Mouse (Mus musculus): ENCODE measurements around the gene Chsy1.
"Not testable (repeated sequence)": the region's sequence is repeated elsewhere in the genome, so short reads cannot be mapped to it uniquely, and the experiment has no call there.

The Chsy1 gene

GRCm38 (mm10) chr7:66170802-66171505 is 61.6 kb downstream of the Chsy1 start:
- no peak for DNase-seq (ENCODE audit: extremely low read depth, low read depth, low spot score)

- no peak for DNase-seq (ENCODE audit: extremely low read depth, low read depth, low spot score)
Measured at GRCm38 (mm10) chr7:66175738-66176137, 66.4 kb downstream of the Chsy1 start.

GRCm38 (mm10) chr7:66176256-66176655 is 66.9 kb downstream of the Chsy1 start:
- DNase-seq (ENCODE audit: extremely low read depth, low read depth, low spot score), result peak; percentile 33

- no peak for DNase-seq (ENCODE audit: extremely low read depth, low read depth, low spot score)
Measured at GRCm38 (mm10) chr7:66176929-66177328, 67.6 kb downstream of the Chsy1 start.

- no peak for DNase-seq (ENCODE audit: extremely low read depth, low read depth, low spot score)
Measured at GRCm38 (mm10) chr7:66178101-66178500, 68.8 kb downstream of the Chsy1 start.

- DNase-seq (ENCODE audit: extremely low read depth, low read depth, low spot score), result no peak
Measured at GRCm38 (mm10) chr7:66179120-66179581, 69.8 kb downstream of the Chsy1 start.

- no peak for DNase-seq (ENCODE audit: extremely low read depth, low read depth, low spot score)
Measured at GRCm38 (mm10) chr7:66179711-66180110, 70.4 kb downstream of the Chsy1 start.

- DNase-seq (ENCODE audit: extremely low read depth, low read depth, low spot score), result no peak
Measured at GRCm38 (mm10) chr7:66180260-66180659, 70.9 kb downstream of the Chsy1 start.

- DNase-seq (ENCODE audit: extremely low read depth, low read depth, low spot score), result no peak
Measured at GRCm38 (mm10) chr7:66180711-66181365, 71.5 kb downstream of the Chsy1 start.

GRCm38 (mm10) chr7:66182075-66182715 is 72.9 kb downstream of the Chsy1 start:
- DNase-seq (ENCODE audit: extremely low read depth, low read depth, low spot score), result no peak

GRCm38 (mm10) chr7:66183404-66183803 is 74.1 kb downstream of the Chsy1 start:
- no peak for DNase-seq (ENCODE audit: extremely low read depth, low read depth, low spot score)

GRCm38 (mm10) chr7:66184026-66184425 is 74.7 kb downstream of the Chsy1 start:
- DNase-seq (ENCODE audit: extremely low read depth, low read depth, low spot score), result no peak

GRCm38 (mm10) chr7:66185370-66185769 is 76.1 kb downstream of the Chsy1 start:
- no peak for DNase-seq (ENCODE audit: extremely low read depth, low read depth, low spot score)

- no peak for DNase-seq (ENCODE audit: extremely low read depth, low read depth, low spot score)
Measured at GRCm38 (mm10) chr7:66187581-66188231, 78.4 kb downstream of the Chsy1 start.

GRCm38 (mm10) chr7:66190385-66190784 is 81.1 kb downstream of the Chsy1 start:
- DNase-seq (ENCODE audit: extremely low read depth, low read depth, low spot score), result not testable (repeated sequence)

GRCm38 (mm10) chr7:66194511-66194910 is 85.2 kb downstream of the Chsy1 start:
- DNase-seq (ENCODE audit: extremely low read depth, low read depth, low spot score), result no peak

GRCm38 (mm10) chr7:66195881-66196280 is 86.6 kb downstream of the Chsy1 start:
- DNase-seq (ENCODE audit: extremely low read depth, low read depth, low spot score), result no peak

GRCm38 (mm10) chr7:66196609-66197445 is 87.5 kb downstream of the Chsy1 start:
- DNase-seq (ENCODE audit: extremely low read depth, low read depth, low spot score), result no peak

- no peak for DNase-seq (ENCODE audit: extremely low read depth, low read depth, low spot score)
Measured at GRCm38 (mm10) chr7:66198416-66198815, 89.1 kb downstream of the Chsy1 start.

GRCm38 (mm10) chr7:66199391-66199831 is 90.1 kb downstream of the Chsy1 start:
- no peak for DNase-seq (ENCODE audit: extremely low read depth, low read depth, low spot score)

Data from fat pad, adult 2 months (tissue).